Mouse (Mus musculus): ENCODE results near the gene Cab39. TPM values are rescaled to one million over a fixed set of nuclear protein-coding genes. Genes with fewer than 3 reads are reported as not detected.

The Cab39 gene
- total RNA-seq, 1 experiment from 2014 or later = 113 TPM

DNA sequence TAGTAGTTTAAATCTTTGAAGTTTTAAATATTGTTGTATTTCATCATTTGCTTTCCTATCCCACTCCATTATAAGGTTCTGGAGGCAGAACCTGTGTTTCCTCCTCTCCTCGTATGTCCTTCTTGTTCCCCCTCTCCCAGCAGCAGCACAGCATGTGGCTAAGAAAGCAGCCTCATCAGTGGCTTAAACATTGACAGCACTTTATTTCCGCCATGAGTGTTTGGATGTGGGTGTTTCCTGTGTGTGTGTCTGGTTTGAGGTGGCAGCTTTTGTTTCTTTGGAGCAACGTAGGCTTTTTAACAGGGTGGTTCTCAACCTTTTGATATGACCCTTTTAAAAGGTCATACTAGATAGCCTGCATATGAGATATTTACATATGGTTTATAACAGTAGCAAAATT lies 52.2 kb downstream of the Cab39 start:
- DNase-seq = no peak

DNA sequence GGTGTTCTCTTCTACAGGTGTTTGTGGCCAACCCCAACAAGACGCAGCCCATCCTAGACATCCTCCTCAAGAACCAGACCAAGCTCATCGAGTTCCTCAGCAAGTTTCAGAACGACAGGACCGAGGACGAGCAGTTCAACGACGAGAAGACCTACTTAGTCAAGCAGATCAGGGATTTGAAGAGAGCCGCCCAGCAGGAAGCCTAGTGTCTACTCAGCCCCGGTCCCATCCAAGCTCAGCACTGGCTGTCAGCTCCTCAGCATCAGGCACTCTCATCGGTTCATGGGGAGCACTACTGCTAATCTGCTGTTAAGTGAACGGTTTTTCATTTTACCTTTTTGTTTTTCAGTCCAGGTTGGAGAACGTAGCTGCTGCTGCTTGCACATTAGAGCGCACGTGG lies 55.8 kb downstream of the Cab39 start:
- no peak for DNase-seq

DNA sequence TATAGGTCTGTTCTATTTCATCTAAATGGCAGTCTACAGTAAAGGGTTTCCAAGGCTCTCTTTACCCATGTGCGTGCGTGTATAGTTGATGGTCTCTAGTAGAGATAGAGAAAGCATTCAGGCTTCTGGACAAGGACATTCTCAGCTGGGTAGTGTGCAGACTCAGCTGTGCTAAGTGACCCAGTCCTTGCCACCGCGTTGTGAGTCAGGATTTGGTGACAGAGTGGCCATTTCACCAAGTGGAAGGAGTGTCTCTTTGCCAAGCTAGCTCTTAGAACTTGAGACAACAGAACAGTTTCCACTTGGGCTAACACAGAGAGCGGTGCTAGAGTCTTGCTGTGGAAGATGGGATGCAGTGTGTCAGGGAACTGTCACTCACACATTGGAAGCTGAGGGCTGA lies 57.6 kb downstream of the Cab39 start:
- DNase-seq = peak; percentile 38

DNA sequence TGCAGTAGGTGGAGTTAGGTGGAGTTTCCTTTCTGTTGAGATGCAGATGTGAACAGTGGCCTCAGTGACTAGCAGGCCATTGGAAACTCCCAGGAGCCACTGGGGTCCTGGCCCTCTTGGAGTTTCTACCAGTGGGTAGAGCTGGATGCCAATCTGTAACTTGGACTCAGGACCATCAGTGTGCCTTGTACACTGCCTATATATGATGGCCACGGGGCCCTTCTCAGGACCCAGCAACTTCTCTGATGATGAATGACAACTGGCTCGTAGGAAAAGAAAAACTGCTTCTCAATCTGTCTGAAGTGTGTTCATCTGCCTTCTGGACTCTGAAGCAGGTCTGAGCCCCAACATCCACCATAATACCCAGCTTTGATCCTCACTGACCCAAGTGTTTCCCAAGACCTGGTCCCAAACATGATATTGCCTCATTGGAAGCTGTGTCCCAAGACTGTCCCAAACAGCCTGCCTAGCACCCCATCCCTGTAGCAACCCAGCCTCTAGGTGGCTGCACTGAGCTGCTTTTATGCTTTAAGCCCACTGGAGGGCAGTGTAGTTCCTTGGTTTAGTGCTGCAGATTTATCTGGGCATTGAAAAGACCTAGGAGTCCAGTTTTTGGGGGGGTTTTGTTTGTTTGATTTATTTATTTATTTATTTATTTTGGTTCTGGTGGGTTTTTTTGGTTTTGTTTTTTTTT lies 59.9 kb downstream of the Cab39 start:
- peak; percentile 66 for DNase-seq

DNA sequence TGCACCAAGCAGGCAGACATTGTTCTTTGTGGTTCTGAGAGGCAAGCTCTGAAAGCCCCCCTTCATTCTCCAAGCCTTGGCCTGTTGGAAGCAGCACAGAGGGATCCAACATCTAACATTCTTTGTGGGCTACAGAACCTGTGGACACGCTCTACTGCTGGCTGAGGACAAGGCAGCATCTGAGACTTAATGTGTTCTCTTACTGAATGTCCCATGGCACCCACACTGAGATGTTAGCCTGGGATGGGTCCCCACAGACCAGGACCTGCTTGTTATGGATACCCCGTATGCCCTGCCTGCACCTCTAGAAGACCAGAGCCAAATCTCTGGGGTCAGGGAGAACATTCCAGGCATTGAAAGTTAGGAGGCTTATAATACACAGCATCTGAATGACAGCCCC lies 60.6 kb downstream of the Cab39 start:
- DNase-seq = no peak

DNA sequence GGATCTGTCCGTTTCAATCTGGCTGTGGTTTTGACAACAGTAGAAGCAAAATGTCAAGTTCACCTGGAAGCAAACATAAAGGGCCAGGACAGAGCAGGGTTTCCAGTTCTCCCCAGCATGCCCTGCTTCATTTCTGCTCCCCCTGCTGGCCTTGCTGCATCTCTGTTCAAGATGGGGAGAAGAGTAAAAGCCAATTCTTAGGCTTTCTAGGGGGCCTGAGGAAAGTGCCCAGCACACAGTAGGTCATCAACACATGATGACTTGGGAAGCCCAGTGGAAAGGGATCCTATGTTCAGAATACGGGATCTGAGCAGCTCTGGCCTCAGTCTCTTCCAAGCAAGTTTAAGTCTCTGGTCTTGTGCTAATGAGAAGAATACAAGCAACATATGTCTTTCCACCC lies 61.2 kb downstream of the Cab39 start:
- DNase-seq = no peak

DNA sequence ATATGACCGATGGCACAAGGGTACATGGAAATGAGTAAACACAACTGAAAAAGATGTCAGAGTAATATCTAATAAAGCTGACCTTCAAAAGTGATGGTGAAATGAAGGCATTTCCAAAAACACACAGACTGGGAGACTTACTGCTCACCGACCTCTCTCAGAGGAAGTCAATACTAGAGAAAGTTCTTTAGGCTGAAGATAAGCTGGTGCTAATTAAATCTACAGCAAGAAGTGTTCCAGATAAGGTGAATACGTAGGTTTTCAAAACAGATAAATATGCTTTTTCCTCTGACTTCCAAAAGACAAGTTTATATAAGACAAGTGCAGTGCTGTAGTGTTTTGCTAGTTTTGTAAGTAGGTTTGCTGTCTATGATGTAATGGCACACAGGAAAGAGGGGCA lies 63.0 kb downstream of the Cab39 start:
- no peak for DNase-seq

DNA sequence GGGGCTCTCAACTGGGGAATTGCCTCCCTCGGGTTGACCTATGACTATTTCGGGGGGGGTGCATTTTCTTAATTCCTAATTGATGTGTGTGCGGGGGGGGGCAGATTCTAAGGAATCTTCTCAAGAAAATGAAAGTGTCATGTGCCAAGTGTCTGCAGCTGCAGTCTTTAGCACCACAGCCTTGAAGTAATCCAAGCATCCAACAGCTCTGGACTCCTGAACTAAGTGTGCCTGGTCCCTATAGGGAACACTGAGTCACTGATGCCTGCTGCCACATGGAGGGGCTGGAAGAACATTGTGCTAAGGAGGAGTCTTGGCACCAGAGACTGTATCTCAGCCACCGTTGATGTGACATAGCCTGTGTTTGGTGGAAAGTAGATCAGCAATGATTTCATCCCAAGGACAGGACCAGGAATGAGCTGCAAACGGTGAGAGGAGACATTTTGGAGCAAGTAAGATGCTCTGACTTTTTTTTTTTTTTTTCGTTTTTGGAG lies 64.1 kb downstream of the Cab39 start:
- no peak for DNase-seq

DNA sequence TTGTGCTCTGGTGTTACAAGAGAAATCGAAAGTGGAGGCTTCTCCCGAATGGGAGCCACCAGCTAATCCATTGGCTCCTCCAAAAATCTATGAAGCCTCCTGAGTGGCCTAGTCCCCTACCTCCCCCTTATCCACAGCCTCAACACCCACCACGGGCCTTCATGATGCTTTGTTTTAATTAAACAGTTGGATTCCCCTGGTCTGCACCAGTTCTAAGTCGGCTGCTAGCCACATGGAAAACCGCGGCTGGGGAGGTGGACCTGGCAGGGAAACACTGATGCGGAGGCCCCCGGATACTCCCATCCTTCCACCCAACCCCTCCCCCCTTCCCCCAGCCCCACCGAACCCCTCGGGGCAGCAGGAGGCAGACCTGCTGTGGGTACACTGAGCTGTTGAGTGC lies 71.1 kb downstream of the Cab39 start:
- DNase-seq = peak; percentile 14

DNA sequence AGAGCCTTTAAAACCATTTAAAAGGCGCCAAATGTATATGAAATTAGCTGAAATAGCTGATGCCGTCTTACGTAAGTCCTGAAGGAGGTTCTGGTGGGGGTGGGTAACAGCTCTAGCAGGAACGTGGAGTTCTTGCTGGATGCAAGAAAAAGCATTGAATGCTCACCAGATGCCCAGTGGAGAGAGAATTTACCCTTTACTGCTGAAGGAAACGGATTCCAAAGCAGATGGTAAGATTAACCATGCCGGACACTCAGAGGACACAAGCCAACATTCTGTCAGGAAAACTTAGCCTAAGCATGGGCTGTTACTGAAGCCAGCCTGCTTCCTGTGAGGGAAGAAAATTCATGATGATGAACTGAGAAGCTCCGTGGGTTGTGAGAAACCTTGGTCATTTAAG lies 76.8 kb downstream of the Cab39 start:
- DNase-seq = no peak

DNA sequence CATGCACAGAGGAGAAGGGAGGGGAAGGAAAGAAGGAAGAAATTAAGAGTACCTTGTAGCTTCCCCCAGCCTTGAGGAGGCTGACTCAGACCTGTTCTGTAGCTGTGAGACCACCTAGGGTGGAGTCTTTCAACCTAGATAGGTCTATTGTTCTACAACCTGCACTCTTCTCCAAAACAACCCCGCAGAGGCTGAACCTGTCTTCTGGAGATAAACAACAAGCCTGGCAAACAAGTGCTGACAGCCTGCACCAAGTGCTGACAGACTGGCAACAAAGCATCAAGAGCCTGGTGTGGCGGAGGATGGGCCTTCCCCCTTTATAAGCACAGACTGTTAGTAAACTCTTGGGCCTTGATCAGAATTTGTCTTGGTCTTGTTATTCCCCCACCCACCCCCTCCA lies 77.3 kb downstream of the Cab39 start:
- no peak for DNase-seq

DNA sequence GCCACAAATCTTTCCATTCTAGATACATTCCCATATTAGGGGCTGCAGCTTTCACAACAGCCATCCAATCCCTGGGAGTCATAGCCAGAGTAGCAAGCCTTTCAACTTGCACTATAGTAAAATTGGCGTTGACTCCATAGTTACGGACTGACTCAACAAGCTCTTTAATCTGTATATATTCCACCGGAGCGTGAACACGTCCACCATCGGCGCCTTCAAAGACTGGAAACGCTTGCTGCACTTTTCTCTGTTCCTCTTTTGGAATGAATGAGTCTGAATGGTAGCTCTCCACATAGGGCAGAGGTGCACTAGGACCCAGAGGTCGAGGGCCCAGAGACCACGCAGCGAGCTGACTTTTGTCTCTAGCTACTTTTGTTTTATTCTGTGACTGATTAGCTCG lies 88.8 kb downstream of the Cab39 start:
- DNase-seq = no peak

DNA sequence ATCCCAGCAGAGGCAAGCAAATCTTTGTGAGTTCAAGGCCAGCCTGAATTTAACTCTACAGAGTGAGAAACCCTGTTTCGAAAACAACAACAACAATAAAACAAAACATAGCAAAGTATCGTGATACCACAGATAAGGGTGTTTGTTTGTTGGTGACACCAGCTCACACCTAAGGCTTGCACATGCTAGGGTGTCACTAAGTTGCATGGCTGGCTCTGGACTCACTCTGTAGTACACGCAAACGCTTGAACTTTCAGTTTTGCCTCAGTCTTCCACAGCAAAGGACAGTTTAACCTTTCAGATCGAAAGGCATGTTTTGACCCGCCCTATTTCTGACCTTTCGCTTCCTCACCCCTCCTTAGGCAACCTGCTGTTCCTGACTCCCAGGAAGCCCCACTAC lies 94.0 kb downstream of the Cab39 start:
- DNase-seq = no peak

DNA sequence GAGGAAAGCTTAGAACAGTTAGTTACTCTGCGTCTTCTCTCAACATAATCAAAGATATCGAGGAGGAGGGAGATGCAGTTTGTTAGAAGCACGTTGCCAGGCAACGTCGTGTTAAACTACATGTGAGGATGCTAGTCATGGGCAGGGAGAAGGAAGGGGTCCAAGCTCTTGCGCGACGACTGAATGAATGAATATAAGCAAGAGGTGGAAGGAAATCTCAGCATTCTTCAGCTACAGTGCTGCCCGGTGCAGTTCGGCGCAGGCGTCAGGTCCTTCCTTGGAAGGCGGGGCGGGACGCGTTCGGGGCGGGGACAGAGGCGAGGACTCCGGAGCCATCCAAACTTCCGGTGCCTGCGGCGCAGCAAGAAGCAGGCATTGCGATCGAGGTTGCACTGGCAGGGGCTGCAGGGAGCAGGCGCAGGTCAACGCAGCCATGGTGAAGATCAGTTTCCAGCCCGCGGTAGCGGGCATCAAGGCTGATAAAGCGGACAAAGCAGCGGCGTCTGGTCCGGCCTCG lies 101.0 kb downstream of the Cab39 start, which contains the start of gene Itm2c:
Gene Itm2c, plus strand, starts transcription at position 51 of the 517 bp plus-strand sequence.
- peak; percentile 95 for DNase-seq

DNA sequence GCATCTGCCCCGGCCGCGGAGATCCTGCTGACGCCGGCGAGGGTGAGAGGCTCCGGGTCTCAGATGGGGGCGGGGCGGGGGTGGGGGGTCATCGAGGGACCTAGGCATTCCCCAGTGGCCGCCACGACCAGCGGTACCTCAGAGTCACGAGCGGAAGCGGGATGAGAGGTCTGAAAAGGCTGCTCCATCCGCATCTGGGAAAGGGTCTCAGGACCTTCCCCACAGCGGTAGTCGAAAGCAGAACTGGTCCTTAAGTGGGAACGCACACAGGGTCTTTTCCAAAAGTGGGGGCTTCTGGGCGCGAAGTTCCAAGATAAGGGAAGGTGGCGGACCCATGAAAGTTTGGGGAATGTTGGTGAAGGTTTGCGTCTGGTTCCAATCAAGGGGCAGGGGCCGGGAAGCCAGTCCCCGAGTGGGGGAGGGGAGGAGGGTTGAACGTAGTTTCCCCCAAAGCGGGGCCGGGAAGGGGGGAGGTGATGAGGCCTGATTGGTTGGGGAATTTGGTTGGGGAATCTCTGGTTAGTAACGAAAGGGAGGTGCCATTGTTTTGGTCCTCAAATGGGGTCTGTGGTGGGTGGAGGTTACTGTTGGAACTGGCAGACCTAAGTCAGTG lies 101.6 kb downstream of the Cab39 start:
- DNase-seq = peak; percentile 44

DNA sequence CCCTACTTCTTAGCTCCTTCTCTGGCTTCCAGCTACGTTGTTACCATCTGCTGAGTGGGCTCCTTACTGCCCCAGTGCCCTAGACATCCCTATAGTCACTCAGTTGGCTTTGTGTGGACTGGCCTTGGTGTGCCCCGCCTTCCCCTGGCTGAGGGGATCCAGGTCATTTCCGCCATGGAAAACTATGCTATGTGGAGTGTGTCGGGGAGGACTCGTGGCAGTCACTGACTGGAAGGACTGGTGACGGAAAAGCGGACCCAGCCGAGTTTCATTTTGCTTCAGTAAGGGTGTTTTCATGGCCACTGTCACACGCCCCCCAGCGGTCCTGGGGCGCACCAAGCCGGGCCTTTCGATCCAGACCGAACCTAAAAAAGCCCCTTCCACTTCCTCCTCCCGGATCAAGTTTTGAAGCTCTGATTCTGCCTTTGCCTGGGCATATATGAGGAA lies 102.2 kb downstream of the Cab39 start:
- DNase-seq = peak; percentile 59

DNA sequence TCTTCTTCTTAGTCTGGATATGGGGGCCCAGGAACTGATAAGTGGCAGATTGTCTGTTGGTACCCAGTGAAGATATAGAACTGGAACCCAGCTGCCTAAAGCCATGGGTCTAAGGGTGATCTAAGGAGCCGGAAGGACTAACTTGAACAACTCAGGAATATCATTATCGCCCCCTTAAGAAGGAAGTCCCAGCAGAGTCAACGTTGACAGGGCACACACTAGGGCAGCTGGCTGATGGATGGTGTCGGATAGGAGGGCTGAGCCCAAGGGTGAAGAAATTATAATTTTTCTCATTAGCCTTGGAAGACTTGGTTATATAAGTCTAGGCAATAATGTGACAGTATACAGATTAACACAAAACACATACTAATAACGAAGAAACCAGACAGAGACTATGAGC lies 102.9 kb downstream of the Cab39 start:
- no peak for DNase-seq

DNA sequence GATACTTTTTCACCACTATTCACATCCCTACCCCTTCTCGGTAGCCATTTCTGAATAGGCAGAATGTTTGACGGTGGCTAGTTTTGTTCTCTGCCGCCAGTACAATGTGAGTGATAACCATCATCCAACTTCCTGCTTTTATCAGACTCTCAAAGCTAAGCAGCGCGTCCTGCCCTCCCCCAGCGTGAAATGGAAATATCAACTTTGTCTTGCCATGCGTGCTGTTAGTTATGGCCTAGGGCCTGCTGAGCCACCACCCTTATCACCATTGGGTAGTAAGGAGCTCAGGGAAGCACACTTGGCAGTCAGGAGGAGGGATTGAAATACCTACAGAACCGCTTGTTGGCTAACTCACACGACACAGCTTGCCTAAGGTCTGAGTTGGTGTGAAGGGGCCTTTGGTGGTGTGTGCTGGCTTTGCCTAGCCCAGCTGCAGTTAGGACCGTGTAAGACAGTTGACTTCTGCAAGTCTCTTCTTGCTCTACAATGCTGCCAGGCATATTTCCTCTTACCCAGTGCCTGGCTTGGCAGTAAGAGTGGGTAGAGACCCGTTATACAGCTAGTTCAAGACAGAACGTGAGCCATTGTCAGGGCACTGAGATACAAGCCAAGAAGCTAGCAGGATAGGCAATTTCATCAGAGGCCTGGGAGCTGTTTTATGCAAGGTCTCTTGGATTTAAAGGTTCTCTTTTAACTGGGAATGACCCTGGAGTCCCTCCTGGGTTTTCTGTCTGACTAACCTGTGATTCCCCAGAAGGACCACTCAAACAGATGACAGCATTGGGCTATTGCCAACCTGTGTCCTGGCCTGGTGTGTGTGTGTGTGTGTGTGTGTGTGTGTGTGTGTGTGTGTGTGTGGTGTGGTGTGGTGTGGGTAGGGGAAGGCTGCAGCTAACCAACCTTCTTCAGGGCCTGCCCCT lies 103.8 kb downstream of the Cab39 start:
- peak; percentile 24 for DNase-seq

DNA sequence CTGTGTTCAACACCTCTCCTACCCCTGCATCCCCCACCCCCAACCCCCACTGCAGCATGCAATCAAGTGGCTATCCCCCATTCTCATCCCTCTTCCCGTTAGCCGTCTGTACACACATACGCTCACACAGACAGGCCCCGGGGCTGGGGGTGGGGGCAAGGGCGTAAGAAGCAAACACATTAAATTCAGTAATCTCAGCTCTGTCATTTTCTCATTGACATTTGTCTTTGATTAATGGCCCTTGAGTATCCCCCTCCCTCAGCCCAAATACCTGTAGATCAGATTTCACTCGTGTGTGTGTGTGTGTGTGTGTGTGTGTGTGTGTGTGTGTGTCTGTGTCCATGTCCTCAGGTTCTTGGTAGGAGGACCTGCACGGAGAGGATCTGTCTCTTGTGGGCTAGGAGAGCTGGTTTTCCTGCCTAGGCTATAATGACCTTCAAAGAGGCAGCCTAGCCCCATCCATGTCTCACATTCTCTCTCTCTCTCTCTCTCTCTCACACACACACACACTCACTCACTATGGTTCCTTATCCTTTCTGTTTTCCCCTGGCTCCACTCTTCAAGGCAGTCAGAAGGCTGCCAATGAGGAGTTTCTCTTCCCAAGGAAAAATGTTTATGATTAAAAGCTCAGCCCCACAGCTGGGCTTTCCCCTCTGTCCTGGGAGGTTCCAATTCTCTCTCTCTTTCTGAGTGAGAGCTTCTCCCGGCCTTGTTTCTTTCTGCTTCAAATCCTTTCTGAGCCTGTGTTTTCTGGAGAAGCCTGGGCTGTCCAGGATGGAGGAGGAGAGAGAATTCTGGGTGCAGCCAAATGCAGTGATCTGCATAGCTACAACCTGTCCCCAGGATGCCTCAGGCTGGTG lies 104.9 kb downstream of the Cab39 start:
- DNase-seq = no peak

DNA sequence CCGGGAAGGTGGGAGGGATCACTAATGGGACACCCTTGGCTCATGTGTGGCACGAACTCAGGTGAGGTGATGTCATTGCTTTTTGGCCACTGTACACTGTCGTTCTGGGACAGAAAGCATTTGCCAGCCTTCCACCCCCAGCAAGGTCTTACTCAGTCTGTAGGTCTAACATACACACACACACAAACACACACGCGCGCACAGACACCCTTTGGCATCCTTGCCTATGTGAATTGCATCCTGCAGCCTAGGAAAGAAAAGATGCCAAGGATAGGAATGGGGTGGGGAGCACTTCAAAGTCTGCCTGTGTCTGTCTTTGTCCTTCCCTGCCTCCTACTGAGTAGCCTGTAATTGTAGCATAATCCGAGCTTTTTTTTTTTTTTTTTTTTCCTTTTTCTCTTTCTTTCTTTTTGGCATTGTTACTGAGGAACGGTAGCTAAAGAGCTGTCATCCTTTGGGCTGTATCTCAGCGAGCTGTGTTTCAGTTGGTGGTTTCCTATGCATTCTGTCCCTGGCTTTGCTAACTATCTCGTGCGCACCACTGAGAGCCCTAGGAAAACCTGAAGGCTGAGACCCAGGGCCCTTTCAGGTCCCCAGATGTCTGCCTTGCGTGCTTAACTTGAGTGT lies 105.6 kb downstream of the Cab39 start:
- no peak for DNase-seq

DNA sequence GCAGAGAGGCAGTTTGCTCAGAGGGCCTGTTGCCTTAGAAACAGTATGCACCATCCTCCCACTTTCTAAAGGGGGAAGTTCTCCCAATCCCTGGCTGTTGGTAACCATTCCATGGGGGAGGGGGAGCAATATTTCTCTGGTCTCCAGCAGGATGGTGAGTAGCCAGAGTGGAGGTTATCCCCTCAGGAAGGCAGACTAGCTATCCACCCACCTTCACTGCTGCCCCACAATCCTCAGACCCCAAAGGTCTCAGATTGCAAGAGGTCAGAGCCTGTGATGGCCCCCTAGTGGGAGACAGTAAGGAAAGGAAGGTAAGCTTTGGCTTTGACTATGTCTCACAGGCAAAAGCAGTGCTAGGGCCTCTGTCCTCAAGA lies 106.1 kb downstream of the Cab39 start:
- DNase-seq = no peak

Data from adrenal gland, postnatal 25 days (tissue).